Mouse (Mus musculus) lung, postnatal 4 days (tissue): ENCODE measurements around the gene Ado.

Experiments
- DNase-seq, 2 experiments: peaks; one replicate each; pipeline ENCODE4 v3.0.0; 2021

The Ado gene

GRCm38 (mm10) chr10:67548877-67549731 lies at the start of gene Ado:
TSS of gene Ado (minus strand) at chr10:67548955.
- peak; percentile 89 to 93 for DNase-seq

DNA sequence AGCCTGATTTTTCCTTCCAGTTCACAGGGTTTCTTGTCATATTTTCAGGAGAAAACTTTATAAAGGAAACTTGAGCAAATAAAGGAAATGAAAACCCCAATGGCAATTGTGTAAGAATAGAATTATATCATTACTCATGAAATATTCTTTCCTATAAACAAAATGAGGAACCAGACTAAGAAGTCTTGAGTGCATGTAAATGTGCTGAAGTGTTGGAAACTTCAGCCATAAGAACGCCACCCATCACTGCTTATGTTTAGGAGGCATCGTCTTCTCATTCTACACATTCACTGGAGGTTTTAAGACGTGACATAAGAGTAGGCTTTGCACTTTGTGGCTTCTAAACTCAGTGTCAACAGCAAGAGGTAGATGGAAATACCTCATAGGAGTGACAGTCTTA lies 46.5 kb upstream of the Ado start:
- no peak for DNase-seq

- DNase-seq: no peak
Measured at GRCm38 (mm10) chr10:67585873-67586610, 37.3 kb upstream of the Ado start.

- no peak for DNase-seq
Measured at GRCm38 (mm10) chr10:67581698-67582285, 33.0 kb upstream of the Ado start.

DNA sequence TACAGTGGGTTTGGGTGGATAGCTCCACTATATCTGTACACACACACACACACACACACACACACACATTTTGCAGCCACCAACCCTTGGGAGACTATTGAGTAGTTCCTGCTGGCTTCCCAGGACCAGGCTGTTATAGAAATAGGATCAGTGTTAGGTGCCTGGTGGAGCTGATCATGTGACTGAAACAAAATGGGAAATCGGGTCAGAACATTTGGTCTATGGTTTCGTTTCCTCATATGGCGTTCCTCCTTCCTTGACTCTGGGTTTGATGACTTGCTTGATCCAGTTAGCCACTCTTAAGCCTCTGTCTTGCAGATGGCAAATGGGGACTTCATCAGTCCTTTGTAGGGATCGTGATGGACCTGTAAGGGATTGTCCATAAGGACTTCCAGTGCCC lies 31.1 kb upstream of the Ado start:
- no peak for DNase-seq

DNA sequence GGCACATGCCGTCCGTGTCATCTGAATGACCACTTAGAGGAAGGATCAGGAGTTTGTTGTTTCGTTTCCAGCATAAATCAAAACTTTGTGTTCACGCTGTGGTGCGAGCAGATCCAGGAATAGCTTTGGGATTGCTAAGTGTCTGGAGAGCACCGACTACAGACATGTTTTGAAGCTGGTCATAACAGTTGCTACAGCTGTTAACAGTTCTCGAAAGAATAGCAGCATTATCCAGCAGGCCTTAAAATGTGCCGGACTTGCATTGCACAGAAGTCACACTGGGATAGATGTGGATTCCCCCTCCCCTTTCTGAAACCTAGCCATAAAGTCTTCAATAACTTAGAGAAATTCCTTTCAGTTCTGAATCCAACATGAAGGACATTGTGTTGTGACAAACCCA lies 24.6 kb upstream of the Ado start:
- DNase-seq: no peak

- DNase-seq: no peak
Measured at GRCm38 (mm10) chr10:67571443-67571842, 22.7 kb upstream of the Ado start.

DNA sequence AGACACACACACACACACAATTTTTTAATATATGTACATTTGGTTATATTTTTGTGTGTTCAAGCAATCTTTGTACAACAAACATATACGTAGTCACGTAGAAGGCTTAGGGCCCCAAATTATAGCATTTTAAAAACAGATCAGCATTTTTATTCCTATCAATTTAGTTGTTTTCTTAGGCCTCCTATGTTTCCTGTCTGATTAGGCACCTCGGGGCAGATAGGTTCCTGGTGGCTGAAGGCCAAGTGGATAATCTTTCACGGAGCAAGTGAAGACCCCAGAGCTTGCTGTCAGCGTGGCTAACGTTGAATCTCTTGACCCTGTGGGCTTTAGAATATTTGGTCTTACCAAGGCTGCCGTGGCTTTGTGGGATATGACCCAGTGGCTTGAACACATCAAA lies 20.8 kb upstream of the Ado start:
- DNase-seq: no peak

DNA sequence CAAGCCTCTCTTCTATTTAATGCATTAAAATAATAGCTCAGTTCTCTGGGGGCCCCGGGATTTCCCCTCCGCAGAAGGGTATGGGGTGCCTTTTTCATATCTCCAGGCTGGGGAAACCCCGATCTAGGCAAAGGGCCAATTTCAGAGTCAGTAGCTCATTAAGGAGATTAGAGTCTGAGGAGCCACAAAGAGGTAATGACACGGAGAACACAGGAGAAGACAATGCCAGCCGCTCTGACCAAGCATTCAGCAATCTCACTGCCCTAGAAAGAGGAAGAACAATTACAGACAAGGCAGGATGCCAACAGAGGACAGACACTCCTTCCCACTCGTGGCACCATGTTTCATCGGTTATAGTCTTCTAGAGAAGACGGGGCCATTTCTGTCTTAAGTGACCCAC lies 17.3 kb upstream of the Ado start:
- no peak for DNase-seq

- DNase-seq: no peak
Measured at GRCm38 (mm10) chr10:67564509-67564908, 15.8 kb upstream of the Ado start.

- no peak for DNase-seq
Measured at GRCm38 (mm10) chr10:67561185-67561584, 12.4 kb upstream of the Ado start.

GRCm38 (mm10) chr10:67559765-67560394 lies 11.1 kb upstream of the Ado start:
- no peak for DNase-seq

DNA sequence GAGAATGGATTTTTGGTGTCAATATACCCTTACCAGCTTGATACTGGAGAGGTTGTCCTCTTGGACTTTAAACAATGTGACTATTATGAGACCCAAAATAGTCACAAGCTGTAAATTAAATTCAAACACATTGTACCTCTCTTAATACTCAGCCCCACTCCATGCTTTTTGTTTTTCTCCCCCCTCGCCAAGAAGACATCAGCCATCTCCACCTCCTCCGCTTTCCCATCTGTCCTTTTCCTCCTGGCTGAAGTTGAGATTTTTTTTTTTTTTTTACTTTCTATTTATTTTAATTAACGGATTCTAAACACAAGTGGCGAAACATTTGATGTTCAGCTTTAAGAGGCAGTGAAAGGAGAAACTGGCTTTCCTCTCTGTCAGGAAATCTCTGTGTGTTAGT lies 9.3 kb upstream of the Ado start:
- DNase-seq: no peak

DNA sequence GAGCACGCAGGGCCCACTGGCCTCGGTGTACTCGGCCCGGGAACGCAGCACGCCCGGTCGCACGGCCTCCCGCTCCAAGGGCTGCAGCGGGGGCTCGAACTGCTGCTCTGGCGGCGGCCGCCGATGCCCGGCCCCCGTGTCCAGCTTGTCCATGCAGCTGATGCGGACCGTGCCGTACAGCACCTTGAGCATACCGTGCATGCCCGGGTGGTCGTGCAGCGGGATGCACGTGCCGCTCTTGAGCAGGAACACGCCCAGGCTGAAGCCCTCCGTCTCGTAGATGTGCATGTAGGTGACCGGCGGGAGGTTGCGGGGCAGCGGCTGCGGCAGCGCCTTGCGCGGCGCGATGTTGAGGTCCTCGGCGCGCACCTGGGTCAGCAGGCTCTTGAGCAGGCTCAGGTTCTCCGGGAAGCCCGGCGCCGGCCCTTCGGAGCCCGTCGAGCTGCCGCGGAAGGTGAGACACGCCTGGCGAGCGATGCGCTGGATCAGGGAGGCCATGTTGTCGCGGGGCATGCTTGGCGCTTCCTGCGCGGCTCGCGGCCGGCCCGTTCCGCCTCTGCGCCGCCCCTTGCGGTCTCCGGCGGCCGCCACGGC lies 397 bp downstream of the Ado start:
- DNase-seq: peak in 1 of 2 experiments; percentile 70

DNA sequence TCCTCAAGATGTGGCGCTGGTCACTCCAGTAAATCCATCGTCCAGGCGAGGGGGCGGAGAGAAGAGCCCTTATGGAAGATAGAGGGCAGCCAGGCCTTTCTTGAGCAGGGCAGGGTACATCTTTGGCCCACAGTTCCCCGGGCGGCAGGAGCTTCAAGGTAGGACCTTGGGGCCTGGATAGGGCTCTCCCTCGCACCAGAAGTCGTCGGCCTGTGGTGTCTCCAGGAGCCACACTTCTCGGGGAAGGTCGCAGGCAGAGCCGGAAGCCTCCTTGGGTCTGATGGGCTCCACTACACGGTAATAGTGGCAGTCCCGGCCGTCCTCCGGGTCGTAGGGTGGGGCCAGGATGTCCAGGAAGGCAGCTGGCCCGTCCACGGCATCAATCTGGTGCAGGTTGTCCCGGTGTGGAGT lies 900 bp downstream of the Ado start:
- DNase-seq: peak; percentile 36 to 49

GRCm38 (mm10) chr10:67540591-67540990 lies 8.2 kb downstream of the Ado start:
- no peak for DNase-seq

DNA sequence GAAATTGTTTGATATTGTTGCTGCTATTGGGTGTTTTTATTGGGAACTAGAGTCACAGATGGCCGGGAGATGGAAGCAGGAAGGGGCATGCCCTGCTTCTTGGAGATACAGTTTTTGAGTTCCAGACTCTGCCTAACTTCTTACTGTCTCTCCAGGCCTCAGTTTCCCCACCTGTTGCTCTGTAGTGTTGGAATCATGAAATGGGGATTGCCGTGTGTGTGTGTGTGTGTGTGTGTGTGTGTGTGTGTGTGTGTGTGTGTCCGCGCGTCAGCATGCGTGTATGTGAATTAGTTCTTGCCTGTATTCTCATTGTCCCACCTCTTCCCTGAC lies 9.4 kb downstream of the Ado start:
- no peak for DNase-seq

GRCm38 (mm10) chr10:67538585-67539400 lies 10.0 kb downstream of the Ado start:
- peak; percentile 14 to 28 for DNase-seq

DNA sequence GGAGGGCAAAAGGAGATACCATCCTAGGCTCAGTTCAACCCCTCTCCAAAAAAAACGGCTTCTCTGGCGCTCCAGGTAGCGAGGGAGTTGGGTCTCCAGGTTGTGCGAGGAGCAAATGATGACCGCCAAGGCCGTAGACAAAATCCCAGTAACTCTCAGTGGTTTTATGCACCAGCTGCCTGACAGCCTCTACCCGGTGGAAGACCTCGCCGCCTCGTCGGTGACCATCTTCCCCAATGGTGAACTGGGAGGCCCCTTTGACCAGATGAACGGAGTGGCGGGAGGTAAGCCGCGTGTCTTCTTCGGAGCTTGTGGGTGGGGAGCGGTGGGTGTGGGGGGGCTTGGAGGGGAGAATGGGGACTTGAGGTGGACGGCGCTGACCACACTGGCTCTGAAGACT lies 10.6 kb downstream of the Ado start:
- DNase-seq: peak; percentile 11 to 29

GRCm38 (mm10) chr10:67537151-67537994 lies 11.4 kb downstream of the Ado start:
- DNase-seq: peak; percentile 93 to 94

DNA sequence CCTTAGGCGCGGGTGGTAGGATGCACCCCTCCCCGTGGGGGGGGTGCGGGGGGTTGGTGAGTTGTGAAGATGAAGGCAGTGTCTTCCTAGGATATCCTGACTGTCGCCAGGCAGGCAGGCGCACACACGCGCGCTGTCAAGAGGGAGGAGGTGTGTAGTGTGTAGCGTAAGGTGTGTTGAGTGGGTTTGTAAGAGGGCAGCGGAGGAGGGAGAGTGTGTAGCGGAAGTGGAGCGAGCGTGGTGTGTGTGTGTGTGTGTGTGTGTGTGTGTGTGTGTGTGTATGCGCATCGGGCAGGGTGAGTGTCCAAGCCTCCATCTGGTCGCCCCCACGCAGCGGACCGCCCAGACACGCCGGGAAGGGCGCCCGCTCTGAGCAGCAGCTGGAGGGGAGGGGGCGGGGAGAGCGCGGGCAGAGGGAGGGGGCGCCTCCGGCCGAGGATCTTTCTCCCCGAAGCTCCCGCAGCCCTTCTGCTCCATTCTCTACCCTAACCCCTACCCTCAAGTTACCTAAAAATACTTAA lies 12.1 kb downstream of the Ado start:
- peak; percentile 55 to 73 for DNase-seq
